Mouse (Mus musculus): ENCODE data around the gene Sprr2b. TPM values are rescaled to one million over a fixed set of nuclear protein-coding genes. Genes with fewer than 3 reads are reported as not detected.
A peak's percentile ranks its signal among the peaks of the same experiment; 100 is the strongest.
"Not testable (repeated sequence)": the region's sequence is repeated elsewhere in the genome, so short reads cannot be mapped to it uniquely, and the experiment has no call there.

Gene Sprr2b
- not detected in 2 replicates for polyA plus RNA-seq (2014; fragmentation: Nextera tagmentation; extraction: Ambion mirVana)

GRCm38 (mm10) chr3:92316320-92316719 is at the start of gene Sprr2b:
Gene Sprr2b (plus strand): TSS chr3:92316620.
- ATAC-seq (ENCODE audit: insufficient number of reproducible peaks, low FRiP score, low TSS enrichment, low read depth) (no peak), DNase-seq (ENCODE audit: low spot score) (no peak)
- Histone ChIP-seq H3K9ac (ENCODE audit: low read length) (no peak within 1 kb of the TSS), H3K4me1 (ENCODE audit: control insufficient read depth, insufficient read depth, low read length) (no peaks in the 10 kb centered on the region), H3K36me3 (ENCODE audit: control insufficient read depth, insufficient read depth, low read length) (no peaks in the 10 kb centered on the region), H3K4me2 (ENCODE audit: low read depth, severe bottlenecking) (no peak within 1 kb of the TSS), H3K27ac (replicated peaks; ENCODE audit: low read depth, low read length) (no peak within 1 kb of the TSS), H3K9me3 (ENCODE audit: control insufficient read depth, low read length) (no peaks in the 10 kb centered on the region), H3K27me3 (ENCODE audit: control insufficient read depth, insufficient read depth, low read length) (no peaks in the 10 kb centered on the region), H3K4me3 (ENCODE audit: low read depth, low read length) (no peak within 1 kb of the TSS)
- 85% methylated on average over 2 of the region's 2 CpGs for WGBS

- H3K4me2 ChIP-seq (ENCODE audit: low read depth, severe bottlenecking); H3K9me3 ChIP-seq (ENCODE audit: control insufficient read depth, low read length); H3K36me3 ChIP-seq (ENCODE audit: control insufficient read depth, insufficient read depth, low read length); H3K9ac ChIP-seq (ENCODE audit: low read length); H3K27ac ChIP-seq (replicated peaks; ENCODE audit: low read depth, low read length); DNase-seq (ENCODE audit: low spot score); H3K4me1 ChIP-seq (ENCODE audit: control insufficient read depth, insufficient read depth, low read length); H3K27me3 ChIP-seq (ENCODE audit: control insufficient read depth, insufficient read depth, low read length); H3K4me3 ChIP-seq (ENCODE audit: low read depth, low read length): not testable (repeated sequence)
- WGBS = no CpG with 5 or more reads among the region's 4 CpGs
- ATAC-seq (ENCODE audit: insufficient number of reproducible peaks, low FRiP score, low TSS enrichment, low read depth) = peak; percentile 22; the same call in 1 of the 2 replicates
These were observed 44.9 kb upstream of the Sprr2b start for GRCm38 (mm10) chr3:92271414-92271985.

GRCm38 (mm10) chr3:92273504-92273903 is 42.9 kb upstream of the Sprr2b start:
- not testable (repeated sequence) for H3K4me2 ChIP-seq (ENCODE audit: low read depth, severe bottlenecking); ATAC-seq (ENCODE audit: insufficient number of reproducible peaks, low FRiP score, low TSS enrichment, low read depth); H3K9me3 ChIP-seq (ENCODE audit: control insufficient read depth, low read length); H3K9ac ChIP-seq (ENCODE audit: low read length); H3K27ac ChIP-seq (replicated peaks; ENCODE audit: low read depth, low read length); H3K4me1 ChIP-seq (ENCODE audit: control insufficient read depth, insufficient read depth, low read length); H3K27me3 ChIP-seq (ENCODE audit: control insufficient read depth, insufficient read depth, low read length); H3K36me3 ChIP-seq (ENCODE audit: control insufficient read depth, insufficient read depth, low read length); DNase-seq (ENCODE audit: low spot score); H3K4me3 ChIP-seq (ENCODE audit: low read depth, low read length)

GRCm38 (mm10) chr3:92274018-92274417 is 42.4 kb upstream of the Sprr2b start:
- not testable (repeated sequence) for H3K9ac ChIP-seq (ENCODE audit: low read length); H3K9me3 ChIP-seq (ENCODE audit: control insufficient read depth, low read length); H3K36me3 ChIP-seq (ENCODE audit: control insufficient read depth, insufficient read depth, low read length); ATAC-seq (ENCODE audit: insufficient number of reproducible peaks, low FRiP score, low TSS enrichment, low read depth); H3K4me1 ChIP-seq (ENCODE audit: control insufficient read depth, insufficient read depth, low read length); H3K27ac ChIP-seq (replicated peaks; ENCODE audit: low read depth, low read length); H3K4me2 ChIP-seq (ENCODE audit: low read depth, severe bottlenecking); DNase-seq (ENCODE audit: low spot score); H3K4me3 ChIP-seq (ENCODE audit: low read depth, low read length); H3K27me3 ChIP-seq (ENCODE audit: control insufficient read depth, insufficient read depth, low read length)
- WGBS = no CpG with 5 or more reads among the region's 1 CpGs

- H3K27ac ChIP-seq (replicated peaks; ENCODE audit: low read depth, low read length); H3K4me1 ChIP-seq (ENCODE audit: control insufficient read depth, insufficient read depth, low read length); H3K4me3 ChIP-seq (ENCODE audit: low read depth, low read length); DNase-seq (ENCODE audit: low spot score); H3K9ac ChIP-seq (ENCODE audit: low read length); H3K36me3 ChIP-seq (ENCODE audit: control insufficient read depth, insufficient read depth, low read length); H3K27me3 ChIP-seq (ENCODE audit: control insufficient read depth, insufficient read depth, low read length); H3K4me2 ChIP-seq (ENCODE audit: low read depth, severe bottlenecking); H3K9me3 ChIP-seq (ENCODE audit: control insufficient read depth, low read length): not testable (repeated sequence)
- 0 out of 2 replicates have a peak, but pooled peaks have one; percentile 15 for ATAC-seq (ENCODE audit: insufficient number of reproducible peaks, low FRiP score, low TSS enrichment, low read depth)
These were observed 36.8 kb upstream of the Sprr2b start for GRCm38 (mm10) chr3:92279663-92280062.

GRCm38 (mm10) chr3:92280963-92281606 is 35.3 kb upstream of the Sprr2b start:
- not testable (repeated sequence) for ATAC-seq (ENCODE audit: insufficient number of reproducible peaks, low FRiP score, low TSS enrichment, low read depth); H3K27me3 ChIP-seq (ENCODE audit: control insufficient read depth, insufficient read depth, low read length); H3K4me3 ChIP-seq (ENCODE audit: low read depth, low read length); H3K9me3 ChIP-seq (ENCODE audit: control insufficient read depth, low read length); H3K36me3 ChIP-seq (ENCODE audit: control insufficient read depth, insufficient read depth, low read length); H3K4me2 ChIP-seq (ENCODE audit: low read depth, severe bottlenecking); H3K9ac ChIP-seq (ENCODE audit: low read length); DNase-seq (ENCODE audit: low spot score); H3K27ac ChIP-seq (replicated peaks; ENCODE audit: low read depth, low read length); H3K4me1 ChIP-seq (ENCODE audit: control insufficient read depth, insufficient read depth, low read length)
- 86% methylated on average over 5 of the region's 12 CpGs for WGBS

GRCm38 (mm10) chr3:92285101-92285500 is 31.3 kb upstream of the Sprr2b start, which contains the start of gene Sprr2a3:
Gene Sprr2a3 (plus strand): TSS chr3:92285417.
- not testable (repeated sequence) for DNase-seq (ENCODE audit: low spot score); H3K4me3 ChIP-seq (ENCODE audit: low read depth, low read length); H3K27me3 ChIP-seq (ENCODE audit: control insufficient read depth, insufficient read depth, low read length); H3K9ac ChIP-seq (ENCODE audit: low read length); H3K4me2 ChIP-seq (ENCODE audit: low read depth, severe bottlenecking); ATAC-seq (ENCODE audit: insufficient number of reproducible peaks, low FRiP score, low TSS enrichment, low read depth); H3K4me1 ChIP-seq (ENCODE audit: control insufficient read depth, insufficient read depth, low read length); H3K36me3 ChIP-seq (ENCODE audit: control insufficient read depth, insufficient read depth, low read length); H3K9me3 ChIP-seq (ENCODE audit: control insufficient read depth, low read length); H3K27ac ChIP-seq (replicated peaks; ENCODE audit: low read depth, low read length)
- WGBS = 83% methylated on average over 1 of the region's 1 CpGs

GRCm38 (mm10) chr3:92288489-92288888 is 27.9 kb upstream of the Sprr2b start:
- not testable (repeated sequence) for H3K27ac ChIP-seq (replicated peaks; ENCODE audit: low read depth, low read length); H3K9ac ChIP-seq (ENCODE audit: low read length); H3K4me1 ChIP-seq (ENCODE audit: control insufficient read depth, insufficient read depth, low read length); H3K4me2 ChIP-seq (ENCODE audit: low read depth, severe bottlenecking); H3K9me3 ChIP-seq (ENCODE audit: control insufficient read depth, low read length); H3K4me3 ChIP-seq (ENCODE audit: low read depth, low read length); H3K36me3 ChIP-seq (ENCODE audit: control insufficient read depth, insufficient read depth, low read length); ATAC-seq (ENCODE audit: insufficient number of reproducible peaks, low FRiP score, low TSS enrichment, low read depth); DNase-seq (ENCODE audit: low spot score); H3K27me3 ChIP-seq (ENCODE audit: control insufficient read depth, insufficient read depth, low read length)
- 84% methylated on average over 3 of the region's 6 CpGs for WGBS
